Mouse (Mus musculus) midbrain, embryonic 13.5 days (tissue): ENCODE results near the gene Ano3. TPM values are rescaled to one million over a fixed set of nuclear protein-coding genes. Genes with fewer than 3 reads are reported as not detected.
"Not testable (repeated sequence)": the region's sequence is repeated elsewhere in the genome, so short reads cannot be mapped to it uniquely, and the experiment has no call there.

Experiments used
- ATAC-seq: fragments of 200-750 bp; cut with Nextera tagmentation; 2 replicates; pipeline ENCODE4 v1.8.0; 2017; ENCODE audit warnings: mild to moderate bottlenecking, moderate TSS enrichment, moderate library complexity
- H3K27ac ChIP-seq: fragments of 300-500 bp; sonication (generic); 2 replicates; pipeline ENCODE4 v1.5.1; 2015; ENCODE audit warnings: inconsistent platforms, mild to moderate bottlenecking, moderate library complexity
- H3K27me3 ChIP-seq: fragments of 300-500 bp; sonication (generic); 2 replicates; pipeline ENCODE4 v1.6.1; 2015; ENCODE audit warnings: mild to moderate bottlenecking, inconsistent platforms
- H3K36me3 ChIP-seq: fragments of 300-500 bp; sonication (generic); 2 replicates; pipeline ENCODE4 v1.6.1; 2015; ENCODE audit warnings: mild to moderate bottlenecking, inconsistent platforms
- H3K4me1 ChIP-seq: fragments of 300-500 bp; sonication (generic); replicated peaks from 2 replicates; pipeline ENCODE4 v1.6.1; 2015; ENCODE audit warnings: inconsistent platforms
- H3K4me2 ChIP-seq: fragments of 300-500 bp; sonication (generic); replicated peaks from 2 replicates; pipeline ENCODE4 v1.6.1; 2015; ENCODE audit warnings: moderate library complexity, mild to moderate bottlenecking, inconsistent platforms
- H3K4me3 ChIP-seq: fragments of 300-500 bp; sonication (generic); replicated peaks from 2 replicates; pipeline ENCODE4 v1.5.1; 2015; ENCODE audit warnings: mild to moderate bottlenecking, inconsistent platforms
- H3K9ac ChIP-seq: fragments of 300-500 bp; sonication (generic); replicated peaks from 2 replicates; pipeline ENCODE4 v1.6.1; 2015; ENCODE audit warnings: mild to moderate bottlenecking, inconsistent platforms
- H3K9me3 ChIP-seq: fragments of 300-500 bp; sonication (generic); 2 replicates; pipeline ENCODE4 v1.6.1; 2016; ENCODE audit warnings: mild to moderate bottlenecking, inconsistent platforms
- WGBS: fragments of 180-500 bp; shearing (Covaris S2); methylation state at CpG from one replicate; pipeline ENCODE4 v1.1.7; 2015; 5-methylcytosine and 5-hydroxymethylcytosine counted together
- polyA plus RNA-seq: library from polyadenylated mRNA; unstranded; fragments of >200 nt; fragmentation: Nextera tagmentation; extraction: Ambion mirVana; gene quantifications from 2 replicates; pipeline ENCODE4 v1.2.1, GENCODE M21; 2015

Ano3 gene
- polyA plus RNA-seq: 0.89 and 1.2 TPM in 2 replicates

DNA sequence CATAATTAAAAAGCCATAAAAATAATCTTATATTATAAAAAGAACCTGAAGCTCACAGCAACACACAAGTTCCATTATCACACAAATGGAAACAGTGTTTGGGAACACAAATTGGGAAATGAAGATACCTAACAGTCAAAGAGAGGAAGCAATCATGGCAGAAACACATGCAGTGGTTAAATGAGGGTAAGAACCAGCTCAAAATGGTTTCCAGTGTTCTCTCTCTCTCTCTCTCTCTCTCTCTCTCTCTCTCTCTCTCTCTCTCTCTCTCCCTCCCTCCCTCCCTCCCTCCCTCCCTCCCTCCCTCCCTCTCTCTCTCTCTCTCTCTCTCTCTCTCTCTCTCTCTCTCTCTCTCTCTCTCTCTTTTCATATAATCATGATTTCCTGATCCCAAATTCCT lies at the start of gene Ano3:
TSS of gene Ano3 (minus strand) at position 101 of the 400 bp plus-strand sequence.
- H3K27me3 ChIP-seq, H3K9me3 ChIP-seq: not testable (repeated sequence)

GRCm38 (mm10) chr2:110990071-110990470 lies 39.3 kb upstream of the Ano3 start:
- no peaks in the 10 kb centered on the region for H3K4me1 ChIP-seq
- no peak for ATAC-seq
- H3K9ac ChIP-seq: no peak overlapping the region
- H3K4me2 ChIP-seq: no peak overlapping the region
- no peaks in the 10 kb centered on the region for H3K36me3 ChIP-seq
- no peaks in the 10 kb centered on the region for H3K9me3 ChIP-seq
- no peaks in the 10 kb centered on the region for H3K27me3 ChIP-seq
- whole genome bisulfite sequencing: 80% methylated on average over 1 of the region's 1 CpGs
- H3K27ac ChIP-seq: no peak overlapping the region
- no peak overlapping the region for H3K4me3 ChIP-seq

More for the DNA sequence above, at the start of gene Ano3:
- Histone ChIP-seq H3K4me2 (peak within 1 kb of the TSS; percentile 73), H3K4me3 (peak within 1 kb of the TSS; percentile 46), H3K9ac (peak within 1 kb of the TSS; percentile 57)
- H3K4me1 ChIP-seq, H3K36me3 ChIP-seq, ATAC-seq, H3K27ac ChIP-seq: not testable (repeated sequence)

DNA sequence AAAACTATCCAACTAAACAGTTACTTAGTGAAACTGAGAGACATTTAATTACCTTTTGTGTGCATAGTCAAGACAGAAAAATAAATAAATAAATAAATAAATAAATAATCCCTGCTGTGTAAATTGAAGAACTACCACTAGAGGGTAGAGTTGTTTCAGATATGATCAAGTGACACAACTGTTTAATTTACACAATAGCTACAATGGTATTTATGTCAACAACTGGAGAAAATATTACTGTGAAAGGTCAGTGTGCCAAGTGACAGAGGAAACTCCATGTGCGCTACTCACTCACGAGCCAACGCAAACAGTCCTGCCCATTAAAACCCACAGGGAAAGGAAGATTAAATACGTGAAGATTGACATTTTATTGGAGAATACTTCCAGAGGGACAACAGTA lies 38.8 kb upstream of the Ano3 start:
- H3K27me3 ChIP-seq: no peaks in the 10 kb centered on the region
- no peak for ATAC-seq
- H3K36me3 ChIP-seq: no peaks in the 10 kb centered on the region
- H3K9ac ChIP-seq: no peak overlapping the region
- WGBS: 81% methylated on average over 4 of the region's 4 CpGs
- H3K4me3 ChIP-seq: no peak overlapping the region
- no peaks in the 10 kb centered on the region for H3K4me1 ChIP-seq
- H3K9me3 ChIP-seq: no peaks in the 10 kb centered on the region
- H3K27ac ChIP-seq: no peak overlapping the region
- H3K4me2 ChIP-seq: no peak overlapping the region

- ATAC-seq: no peak
- H3K4me3 ChIP-seq: no peak overlapping the region
- no peaks in the 10 kb centered on the region for H3K4me1 ChIP-seq
- H3K36me3 ChIP-seq: no peaks in the 10 kb centered on the region
- no peak overlapping the region for H3K9ac ChIP-seq
- no peak overlapping the region for H3K27ac ChIP-seq
- WGBS: 61% methylated on average over 2 of the region's 2 CpGs
- no peaks in the 10 kb centered on the region for H3K27me3 ChIP-seq
- no peak overlapping the region for H3K4me2 ChIP-seq
- no peaks in the 10 kb centered on the region for H3K9me3 ChIP-seq
These were observed 35.1 kb upstream of the Ano3 start for GRCm38 (mm10) chr2:110985853-110986271.

GRCm38 (mm10) chr2:110981733-110982132 lies 31.0 kb upstream of the Ano3 start:
- H3K27me3 ChIP-seq: no peaks in the 10 kb centered on the region
- H3K4me3 ChIP-seq: no peak overlapping the region
- H3K27ac ChIP-seq: no peak overlapping the region
- no peak overlapping the region for H3K9ac ChIP-seq
- 31% methylated on average over 1 of the region's 1 CpGs for WGBS
- no peaks in the 10 kb centered on the region for H3K4me1 ChIP-seq
- no peaks in the 10 kb centered on the region for H3K36me3 ChIP-seq
- 0 out of 2 replicates have a peak, but pooled peaks have one; percentile 62 for ATAC-seq
- no peak overlapping the region for H3K4me2 ChIP-seq
- H3K9me3 ChIP-seq: no peaks in the 10 kb centered on the region

DNA sequence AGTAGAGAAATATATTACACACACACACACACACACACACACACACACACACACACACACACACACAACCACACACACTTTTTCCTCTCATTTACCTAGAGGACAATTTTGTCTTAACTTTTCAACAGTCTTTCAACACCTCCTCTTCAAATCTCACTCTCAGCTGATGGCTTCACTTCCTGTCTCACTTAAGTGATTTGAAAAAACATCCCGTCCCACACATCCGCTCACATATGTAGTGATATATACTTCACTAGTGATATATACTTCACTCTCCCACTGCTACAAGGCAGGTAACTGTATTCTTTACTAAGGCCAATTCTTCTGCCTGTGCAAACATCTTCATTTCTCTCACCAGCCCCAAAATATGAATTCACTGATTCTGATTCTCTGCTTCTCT lies 28.9 kb upstream of the Ano3 start:
- no peak for ATAC-seq
- no peak overlapping the region for H3K4me2 ChIP-seq
- H3K36me3 ChIP-seq: no peaks in the 10 kb centered on the region
- H3K9ac ChIP-seq: no peak overlapping the region
- no peaks in the 10 kb centered on the region for H3K4me1 ChIP-seq
- WGBS: 94% methylated on average over 2 of the region's 2 CpGs
- no peak overlapping the region for H3K27ac ChIP-seq
- H3K4me3 ChIP-seq: no peak overlapping the region
- no peaks in the 10 kb centered on the region for H3K9me3 ChIP-seq
- H3K27me3 ChIP-seq: no peaks in the 10 kb centered on the region

- WGBS: 79% methylated on average over 2 of the region's 2 CpGs
These were observed 26.1 kb upstream of the Ano3 start for GRCm38 (mm10) chr2:110976871-110977270.

DNA sequence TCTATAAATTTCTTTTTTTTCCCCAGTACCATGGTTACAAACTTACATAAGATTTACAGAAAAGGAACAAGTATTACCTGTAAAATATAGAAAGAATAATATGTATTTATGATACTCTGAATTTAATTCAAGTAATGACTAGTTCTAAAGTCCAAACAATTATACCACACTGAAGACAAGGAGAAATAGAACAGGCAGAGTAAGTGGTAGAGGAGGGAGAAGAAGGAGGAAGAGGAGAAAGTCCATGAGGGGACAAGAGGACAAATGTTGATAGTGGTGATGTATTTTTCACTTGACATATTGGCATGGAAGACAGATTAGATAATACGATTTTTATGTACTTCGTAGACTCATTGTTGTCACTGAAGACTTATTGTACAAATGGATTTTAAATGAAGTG lies 19.4 kb upstream of the Ano3 start:
- WGBS: 85% methylated on average over 2 of the region's 2 CpGs
- Histone ChIP-seq H3K27ac (no peak overlapping the region), H3K4me2 (no peak overlapping the region), H3K4me1 (no peaks in the 10 kb centered on the region), H3K9me3 (no peaks in the 10 kb centered on the region), H3K9ac (no peak overlapping the region), H3K27me3 (no peaks in the 10 kb centered on the region), H3K36me3 (no peaks in the 10 kb centered on the region), H3K4me3 (no peak overlapping the region)
- ATAC-seq: no peak

More at GRCm38 (mm10) chr2:110976871-110977270, 26.1 kb upstream of the Ano3 start:
- Histone ChIP-seq H3K9me3 (no peaks in the 10 kb centered on the region), H3K9ac (no peak overlapping the region), H3K4me1 (no peaks in the 10 kb centered on the region), H3K36me3 (no peaks in the 10 kb centered on the region), H3K4me2 (no peak overlapping the region), H3K4me3 (no peak overlapping the region), H3K27me3 (no peaks in the 10 kb centered on the region), H3K27ac (no peak overlapping the region)
- no peak for ATAC-seq

- H3K27me3 ChIP-seq: no peaks in the 10 kb centered on the region
- H3K4me2 ChIP-seq: no peak overlapping the region
- H3K9ac ChIP-seq: no peak overlapping the region
- no peaks in the 10 kb centered on the region for H3K4me1 ChIP-seq
- no peak for ATAC-seq
- WGBS: 99% methylated on average over 3 of the region's 3 CpGs
- no peak overlapping the region for H3K4me3 ChIP-seq
- H3K36me3 ChIP-seq: no peaks in the 10 kb centered on the region
- no peaks in the 10 kb centered on the region for H3K9me3 ChIP-seq
- H3K27ac ChIP-seq: no peak overlapping the region
These were observed 14.7 kb upstream of the Ano3 start for GRCm38 (mm10) chr2:110965398-110965797.

DNA sequence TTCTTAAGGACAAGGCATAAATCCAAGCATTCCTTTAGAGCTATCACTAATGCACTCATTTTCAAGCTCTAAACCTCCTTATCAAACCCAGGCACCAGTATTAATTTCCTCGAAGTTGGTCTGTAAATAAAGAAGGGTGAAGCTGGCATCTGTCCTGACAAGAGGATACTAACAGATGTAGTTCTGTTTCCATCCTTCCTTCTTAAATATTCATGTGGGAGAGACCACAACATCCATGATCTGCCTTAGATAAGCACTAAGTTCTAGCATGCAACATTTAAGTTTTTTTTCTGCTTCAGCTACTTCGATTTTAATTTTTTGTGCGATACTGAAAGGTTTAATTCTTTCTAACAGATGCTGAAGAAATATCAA lies 305 bp downstream of the Ano3 start:
- Histone ChIP-seq H3K4me3 (peak overlapping the region; percentile 46), H3K9me3 (no peaks in the 10 kb centered on the region), H3K36me3 (no peaks in the 10 kb centered on the region), H3K4me1 (peaks cover 10% of the 10 kb centered on the region), H3K27ac (no peak overlapping the region), H3K27me3 (no peaks in the 10 kb centered on the region), H3K9ac (peak overlapping the region; percentile 57; the same call in 1 of the 2 replicates), H3K4me2 (peak overlapping the region; percentile 73)
- WGBS: 52% methylated on average over 3 of the region's 3 CpGs
- ATAC-seq: peak; percentile 38; the same call in 1 of the 2 replicates

DNA sequence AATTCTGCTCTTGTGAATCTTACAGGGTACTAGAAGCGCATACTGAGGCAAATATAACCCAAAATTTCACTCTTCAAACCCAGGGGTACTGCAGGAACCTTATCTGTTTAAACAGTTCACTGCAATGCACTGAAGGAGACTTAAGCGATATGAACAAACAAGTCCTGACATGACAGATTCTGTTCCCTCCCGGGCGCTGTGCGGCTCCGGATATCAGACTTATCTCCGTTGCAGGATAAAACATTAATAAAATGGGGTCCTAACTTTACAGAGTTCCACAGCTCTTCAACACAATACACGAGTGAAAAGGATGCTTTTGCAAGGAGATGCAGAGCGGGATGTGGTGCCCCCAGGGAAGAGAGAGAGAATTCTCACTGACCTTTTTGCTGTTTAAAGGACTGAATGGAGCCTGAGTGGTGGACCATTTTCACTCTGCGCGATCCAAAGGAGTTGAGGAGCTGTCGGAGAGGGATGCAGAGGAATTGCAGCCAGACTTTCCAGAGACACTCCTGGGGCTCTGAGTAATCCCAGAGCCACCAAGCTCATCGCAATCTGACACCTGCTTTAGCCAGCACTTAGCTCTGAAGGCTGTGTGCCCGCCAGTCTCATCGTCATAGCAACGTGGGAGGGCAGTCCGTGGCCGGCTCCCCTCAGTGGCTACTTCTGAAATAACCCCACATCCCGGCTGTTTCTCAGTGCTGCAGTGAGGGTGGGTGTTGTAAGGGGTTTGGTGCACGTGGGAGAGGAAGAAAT lies 868 bp downstream of the Ano3 start:
- 4% methylated on average over 20 of the region's 20 CpGs for WGBS
- Histone ChIP-seq H3K9me3 (no peaks in the 10 kb centered on the region), H3K9ac (peak overlapping the region; percentile 57), H3K27me3 (no peaks in the 10 kb centered on the region), H3K27ac (no peak overlapping the region), H3K4me2 (peak overlapping the region; percentile 73), H3K4me3 (peak overlapping the region; percentile 46), H3K36me3 (no peaks in the 10 kb centered on the region), H3K4me1 (peaks cover 10% of the 10 kb centered on the region)
- ATAC-seq: peak; percentile 98

GRCm38 (mm10) chr2:110945171-110945570 lies 5.6 kb downstream of the Ano3 start:
- Histone ChIP-seq H3K27me3 (no peaks in the 10 kb centered on the region), H3K4me2 (no peak overlapping the region), H3K4me3 (no peak overlapping the region), H3K36me3 (no peaks in the 10 kb centered on the region), H3K27ac (no peak overlapping the region), H3K4me1 (peaks cover 6% of the 10 kb centered on the region), H3K9ac (no peak overlapping the region), H3K9me3 (no peaks in the 10 kb centered on the region)
- WGBS: 79% methylated on average over 1 of the region's 1 CpGs
- ATAC-seq: no peak

DNA sequence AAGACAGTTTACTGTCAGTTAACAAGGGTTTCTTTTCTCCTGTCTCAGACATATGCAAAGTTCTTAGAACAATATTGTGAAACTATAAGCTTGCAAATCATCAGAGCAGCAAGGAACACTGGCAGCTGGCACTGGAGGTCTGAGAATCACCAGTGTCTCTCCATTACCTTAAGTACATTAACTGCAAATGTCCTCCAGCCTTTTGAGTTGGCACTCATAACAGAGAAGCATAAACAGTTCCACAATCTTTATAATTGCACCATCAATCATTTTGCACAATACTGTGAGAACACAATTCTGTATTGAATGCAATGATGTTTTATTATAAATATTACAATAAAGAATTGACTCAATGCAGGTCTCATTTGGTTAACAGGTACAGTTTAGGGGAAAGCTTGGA lies 15.0 kb downstream of the Ano3 start:
- H3K27ac ChIP-seq: no peak overlapping the region
- H3K4me2 ChIP-seq: no peak overlapping the region
- ATAC-seq: no peak
- H3K9me3 ChIP-seq: no peaks in the 10 kb centered on the region
- H3K36me3 ChIP-seq: no peaks in the 10 kb centered on the region
- no peak overlapping the region for H3K9ac ChIP-seq
- H3K4me3 ChIP-seq: no peak overlapping the region
- no peaks in the 10 kb centered on the region for H3K4me1 ChIP-seq
- H3K27me3 ChIP-seq: no peaks in the 10 kb centered on the region
